Mouse (Mus musculus) adrenal gland, adult (tissue): ENCODE measurements at regions not wholly inside any gene's neighbourhood (a gene's known extent, or its start where the extent isn't known, plus 50 kb on each side); places are given as distances from the start of the nearest gene placed in this dataset.

Source experiments
- DNase-seq, 2 experiments: peaks; one replicate each; pipeline ENCODE4 v3.0.0; 2022 to 2023; ENCODE audit warnings: low spot score in 1 of 2; ENCODE audit not compliant: inconsistent age in 2 of 2

DNA sequence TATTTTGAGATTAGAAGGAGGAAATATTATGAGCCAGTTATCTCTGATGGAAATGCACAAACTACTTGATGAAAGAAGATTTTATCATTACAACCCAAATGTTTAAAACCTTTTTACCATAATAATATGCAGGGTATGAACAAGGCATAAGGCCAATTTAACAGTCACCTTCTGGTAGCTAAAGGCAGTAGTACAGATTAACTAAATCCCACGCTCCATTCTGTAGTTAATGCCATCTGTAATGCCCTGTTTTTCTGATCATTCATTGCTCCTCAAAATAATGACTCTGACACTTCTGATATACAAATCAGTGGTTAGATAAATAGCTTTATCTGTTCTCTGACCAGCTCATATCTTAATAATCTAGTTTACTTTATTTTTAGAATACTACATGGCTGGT, 987.8 kb downstream of the Pcdh7 start:
- no peak for DNase-seq

DNA sequence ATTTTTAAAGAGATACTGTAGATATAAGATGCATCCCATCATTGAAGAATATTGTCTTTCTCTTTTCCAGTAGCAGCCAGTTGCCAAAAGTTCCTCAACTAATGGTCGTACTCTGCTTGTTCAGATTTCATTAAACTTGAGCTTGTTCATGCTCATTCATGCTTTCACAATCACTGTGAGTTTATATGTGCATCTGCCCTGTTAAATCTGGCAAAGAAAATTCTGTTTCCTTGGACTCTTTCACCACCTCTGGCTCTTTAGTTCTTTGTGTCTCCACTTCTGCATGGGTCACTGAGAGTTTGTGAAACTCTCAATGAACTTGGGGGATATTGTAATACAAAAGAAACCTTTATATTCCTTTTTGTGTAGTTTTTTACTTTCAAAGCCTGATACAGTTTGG, 994.6 kb downstream of the Pcdh7 start:
- no peak for DNase-seq

DNA sequence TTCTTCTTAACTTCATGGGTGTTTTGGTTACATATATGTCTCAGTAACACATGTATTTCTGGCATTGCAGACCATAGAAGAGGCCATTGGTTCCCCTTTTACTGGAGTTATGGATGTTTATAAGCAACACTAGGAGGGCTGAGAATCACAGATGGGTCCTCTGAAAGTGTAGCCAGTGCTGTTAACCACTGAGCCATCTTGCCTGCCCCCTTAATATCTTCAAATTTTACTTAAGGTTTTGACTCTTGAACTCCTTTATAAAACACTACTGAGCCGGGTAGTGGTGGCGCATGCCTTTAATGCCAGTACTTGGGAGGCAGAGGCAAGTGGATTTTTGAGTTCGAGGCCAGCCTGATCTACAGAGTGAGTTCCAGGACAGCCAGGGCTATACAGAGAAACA, 1015.6 kb downstream of the Pcdh7 start:
- no peak for DNase-seq

DNA sequence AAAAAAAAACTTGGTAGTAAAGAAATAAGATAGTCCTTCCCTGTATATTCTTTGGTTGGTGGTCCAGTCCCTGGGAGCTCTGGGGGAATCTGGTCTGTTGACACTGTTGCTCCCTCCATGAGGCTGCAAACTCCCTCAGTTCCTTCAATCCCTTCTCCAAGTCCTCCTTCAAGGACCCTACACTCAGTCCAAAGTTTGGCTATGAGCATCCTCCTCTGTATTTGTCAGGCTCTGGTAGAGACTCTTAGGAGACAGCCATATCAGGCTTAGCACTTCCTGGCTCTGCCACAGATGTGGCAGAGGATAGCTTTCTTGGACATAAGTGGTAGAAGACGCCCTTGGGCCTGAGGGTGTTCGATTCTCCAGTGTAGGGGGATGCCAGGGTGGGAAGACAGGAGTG, 1016.2 kb downstream of the Pcdh7 start:
- no peak for DNase-seq

DNA sequence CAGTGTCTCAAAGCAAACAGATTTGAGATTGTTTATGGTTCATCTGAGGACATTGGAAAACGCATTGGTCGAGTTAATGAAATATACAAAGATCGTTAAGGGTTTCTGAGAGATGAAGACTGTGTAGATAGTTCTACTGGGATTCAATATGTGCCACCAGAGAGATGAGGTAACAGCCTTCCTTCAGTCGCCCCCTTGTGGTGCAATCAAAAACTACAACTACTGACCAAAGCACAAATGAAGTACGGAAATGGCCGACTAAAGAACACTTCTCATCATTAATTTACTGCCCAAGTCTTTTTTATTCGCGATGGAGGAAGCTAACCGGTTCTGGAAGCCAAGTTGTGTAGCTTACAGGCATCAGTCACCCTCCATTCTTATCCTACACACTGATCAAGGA, 1018.8 kb downstream of the Pcdh7 start:
- peak; percentile 14 to 71 for DNase-seq

- no peak for DNase-seq
These were observed 1019.6 kb downstream of the Pcdh7 start for GRCm38 (mm10) chr5:58737264-58737883.

DNA sequence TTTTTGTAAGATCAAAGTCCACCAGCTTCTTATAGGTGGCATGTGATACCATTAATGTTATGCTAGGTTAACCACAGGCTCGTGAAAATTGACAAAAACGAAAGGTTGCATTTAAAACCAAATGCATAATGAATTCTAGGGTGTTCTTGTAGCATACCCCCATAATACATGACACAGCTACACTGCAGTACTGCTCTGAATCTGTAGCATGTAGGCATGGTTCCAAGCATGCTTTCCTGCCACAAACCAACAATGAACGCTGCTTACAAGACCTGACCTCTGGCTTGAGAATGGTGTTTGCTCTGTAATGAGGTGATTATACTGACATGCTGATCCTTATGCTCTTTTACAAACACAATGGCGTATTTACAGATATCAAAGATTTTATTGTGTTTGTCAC, 1020.3 kb downstream of the Pcdh7 start:
- DNase-seq = no peak

GRCm38 (mm10) chr5:58740759-58741158, 1023.0 kb downstream of the Pcdh7 start:
- DNase-seq = no peak

GRCm38 (mm10) chr5:58747684-58748083, 1029.9 kb downstream of the Pcdh7 start:
- DNase-seq = no peak

DNA sequence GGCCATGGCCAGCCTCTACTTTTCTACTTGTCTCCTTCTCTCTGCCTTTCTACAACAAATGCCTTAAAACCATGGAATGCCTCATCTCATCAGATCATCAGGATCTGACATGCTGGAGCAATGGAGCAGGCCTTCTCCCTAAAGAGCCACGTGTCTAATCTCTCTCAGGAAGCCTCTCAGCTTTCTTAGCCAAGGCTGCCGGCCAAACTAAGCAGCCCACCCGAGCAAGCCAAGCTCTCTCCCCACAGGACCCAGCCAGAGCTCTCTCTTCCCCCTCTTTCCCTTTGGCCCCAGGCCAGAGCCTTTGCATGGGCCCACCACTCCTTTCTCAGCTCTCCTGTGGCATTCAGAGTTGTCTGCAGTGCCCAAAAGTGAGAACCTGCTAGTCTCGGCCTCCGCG, 1034.0 kb downstream of the Pcdh7 start:
- DNase-seq = peak in 1 of 2 experiments; percentile 10
